Mouse (Mus musculus): ENCODE measurements around the gene Tgm2. TPM values are rescaled to one million over a fixed set of nuclear protein-coding genes. Genes with fewer than 3 reads are reported as not detected.
A peak's percentile ranks its signal among the peaks of the same experiment; 100 is the strongest.

Tgm2 gene
- polyA plus RNA-seq, 1 experiment from 2014 or later, result 40.8 TPM

DNA sequence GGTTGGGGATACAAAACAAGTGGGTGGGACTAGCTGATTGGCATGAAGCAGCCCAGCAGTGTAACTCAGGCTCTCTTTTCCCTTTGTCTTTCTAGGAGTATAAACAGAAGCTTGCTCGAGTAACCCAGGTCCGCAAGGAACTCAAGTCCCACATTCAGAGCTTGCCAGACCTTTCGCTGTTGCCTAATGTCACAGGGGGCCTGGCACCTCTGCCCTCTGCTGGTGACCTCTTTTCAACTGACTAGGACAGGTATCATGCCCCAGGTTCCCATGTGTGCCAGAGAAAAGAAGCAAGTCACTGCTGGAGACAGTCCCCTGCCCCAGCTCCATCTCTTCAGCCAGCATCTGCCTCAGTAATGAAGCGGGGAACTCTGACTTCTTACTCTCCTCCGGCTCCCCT lies 71.4 kb downstream of the Tgm2 start:
- DNase-seq, result no peak
- Histone ChIP-seq H3K4me3 (ENCODE audit: low read depth, low read length) (no peak overlapping the region), H3K27me3 (ENCODE audit: insufficient read depth, low read length) (no peaks in the 10 kb centered on the region), H3K4me2 (no peak overlapping the region), H3K36me3 (ENCODE audit: insufficient read depth) (peaks cover 79% of the 10 kb centered on the region), H3K9ac (no peak overlapping the region), H3K9me3 (ENCODE audit: low read depth, low read length) (no peaks in the 10 kb centered on the region), H3K4me1 (ENCODE audit: insufficient read depth) (no peaks in the 10 kb centered on the region), H3K27ac (ENCODE audit: low read depth) (no peak overlapping the region)
- ATAC-seq (ENCODE audit: insufficient read depth), result no peak
- WGBS, result 85% methylated on average over 5 of the region's 5 CpGs
- no peak for TF ChIP-seq CTCF (IDR thresholded peaks at IDR 0.05; ENCODE audit: low read depth)

GRCm38 (mm10) chr2:158071633-158071995 lies 74.6 kb downstream of the Tgm2 start:
- no peak overlapping the region for H3K4me2 ChIP-seq
- no peak for ATAC-seq (ENCODE audit: insufficient read depth)
- no peak for DNase-seq
- no peaks in the 10 kb centered on the region for H3K27me3 ChIP-seq (ENCODE audit: insufficient read depth, low read length)
- H3K4me1 ChIP-seq (ENCODE audit: insufficient read depth), result no peaks in the 10 kb centered on the region
- no peak overlapping the region for H3K4me3 ChIP-seq (ENCODE audit: low read depth, low read length)
- WGBS, result 84% methylated on average over 5 of the region's 5 CpGs
- H3K36me3 ChIP-seq (ENCODE audit: insufficient read depth), result peaks cover 83% of the 10 kb centered on the region
- no peak overlapping the region for H3K9ac ChIP-seq
- TF ChIP-seq CTCF (IDR thresholded peaks at IDR 0.05; ENCODE audit: low read depth), result no peak
- H3K27ac ChIP-seq (ENCODE audit: low read depth), result no peak overlapping the region
- H3K9me3 ChIP-seq (ENCODE audit: low read depth, low read length), result no peaks in the 10 kb centered on the region

- no peaks in the 10 kb centered on the region for H3K4me1 ChIP-seq (ENCODE audit: insufficient read depth)
- no peak overlapping the region for H3K4me3 ChIP-seq (ENCODE audit: low read depth, low read length)
- TF ChIP-seq CTCF (IDR thresholded peaks at IDR 0.05; ENCODE audit: low read depth), result no peak
- ATAC-seq (ENCODE audit: insufficient read depth) (no peak), DNase-seq (peak; percentile 37)
- no peak overlapping the region for H3K9ac ChIP-seq
- no peaks in the 10 kb centered on the region for H3K27me3 ChIP-seq (ENCODE audit: insufficient read depth, low read length)
- no peak overlapping the region for H3K27ac ChIP-seq (ENCODE audit: low read depth)
- 61% methylated on average over 3 of the region's 3 CpGs for WGBS
- H3K36me3 ChIP-seq (ENCODE audit: insufficient read depth), result peaks cover 81% of the 10 kb centered on the region
- H3K4me2 ChIP-seq, result no peak overlapping the region
- no peaks in the 10 kb centered on the region for H3K9me3 ChIP-seq (ENCODE audit: low read depth, low read length)
Observed at GRCm38 (mm10) chr2:158070885-158071632, 75.2 kb downstream of the Tgm2 start.

DNA sequence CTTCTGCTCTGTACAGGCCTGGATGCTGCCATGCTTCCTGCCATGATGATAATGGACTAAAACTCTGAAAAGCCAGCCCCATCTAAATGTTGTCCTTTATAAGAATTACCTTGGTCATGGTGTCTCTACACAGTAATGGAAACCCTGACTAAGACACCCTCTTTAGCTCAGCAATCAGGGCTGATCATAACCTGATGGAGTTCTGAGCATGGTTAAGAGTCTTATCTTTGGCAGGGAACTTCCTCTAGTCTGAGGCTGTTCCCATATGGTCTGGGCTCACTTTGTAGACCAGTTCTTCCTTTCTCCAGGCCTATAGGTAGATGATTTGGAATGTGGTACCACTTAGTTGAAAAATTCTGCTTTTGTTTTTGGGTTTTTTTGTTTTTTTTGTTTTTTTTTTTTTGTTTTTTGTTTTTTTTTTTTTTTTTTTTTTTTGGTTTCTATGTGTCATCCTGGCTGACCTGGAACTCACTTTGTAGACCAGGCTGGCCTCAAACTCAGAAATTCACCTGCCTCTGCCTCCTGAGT lies 77.7 kb downstream of the Tgm2 start:
- H3K27me3 ChIP-seq (ENCODE audit: insufficient read depth, low read length), result no peaks in the 10 kb centered on the region
- peaks cover 75% of the 10 kb centered on the region for H3K36me3 ChIP-seq (ENCODE audit: insufficient read depth)
- no peak overlapping the region for H3K4me3 ChIP-seq (ENCODE audit: low read depth, low read length)
- H3K9ac ChIP-seq, result no peak overlapping the region
- DNase-seq, result no peak
- ATAC-seq (ENCODE audit: insufficient read depth), result no peak
- no peak for TF ChIP-seq CTCF (IDR thresholded peaks at IDR 0.05; ENCODE audit: low read depth)
- H3K9me3 ChIP-seq (ENCODE audit: low read depth, low read length), result no peaks in the 10 kb centered on the region
- no peak overlapping the region for H3K4me2 ChIP-seq
- H3K27ac ChIP-seq (ENCODE audit: low read depth), result no peak overlapping the region
- H3K4me1 ChIP-seq (ENCODE audit: insufficient read depth), result no peaks in the 10 kb centered on the region

DNA sequence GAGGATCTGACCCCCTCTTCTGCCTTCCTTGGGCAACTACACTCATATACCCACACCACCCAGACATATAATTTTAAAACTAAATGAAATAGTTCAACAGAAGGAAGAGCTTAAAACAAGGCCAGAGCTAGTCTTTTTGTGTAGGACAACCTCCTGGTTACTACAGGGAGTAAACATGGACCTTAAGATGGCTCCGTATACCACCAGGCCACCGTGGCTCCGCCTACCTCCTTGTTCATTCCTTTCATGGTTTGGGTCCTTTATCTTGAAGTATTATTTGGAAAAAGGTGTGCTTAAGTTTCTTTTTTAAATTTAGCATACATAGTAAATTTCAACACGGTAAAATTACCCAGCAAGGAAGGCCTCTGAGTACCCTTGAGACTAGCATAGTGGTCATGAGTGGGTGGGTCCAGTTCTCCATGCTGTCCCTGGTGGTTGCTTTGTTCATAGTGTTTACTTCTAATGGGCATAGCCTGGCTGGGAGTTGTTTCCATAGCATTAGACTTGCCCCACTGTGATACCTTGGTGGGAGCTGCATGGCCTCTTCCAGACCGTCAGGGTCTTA lies 78.9 kb downstream of the Tgm2 start:
- Histone ChIP-seq H3K36me3 (ENCODE audit: insufficient read depth) (peaks cover 74% of the 10 kb centered on the region), H3K27ac (ENCODE audit: low read depth) (no peak overlapping the region), H3K9ac (no peak overlapping the region), H3K4me1 (ENCODE audit: insufficient read depth) (no peaks in the 10 kb centered on the region), H3K27me3 (ENCODE audit: insufficient read depth, low read length) (no peaks in the 10 kb centered on the region), H3K9me3 (ENCODE audit: low read depth, low read length) (no peaks in the 10 kb centered on the region), H3K4me2 (no peak overlapping the region), H3K4me3 (ENCODE audit: low read depth, low read length) (no peak overlapping the region)
- DNase-seq, result no peak
- ATAC-seq (ENCODE audit: insufficient read depth), result no peak
- WGBS, result 91% methylated on average over 5 of the region's 5 CpGs
- peak; percentile 7; the same call in 1 of the 2 replicates for TF ChIP-seq CTCF (IDR thresholded peaks at IDR 0.05; ENCODE audit: low read depth)

DNA sequence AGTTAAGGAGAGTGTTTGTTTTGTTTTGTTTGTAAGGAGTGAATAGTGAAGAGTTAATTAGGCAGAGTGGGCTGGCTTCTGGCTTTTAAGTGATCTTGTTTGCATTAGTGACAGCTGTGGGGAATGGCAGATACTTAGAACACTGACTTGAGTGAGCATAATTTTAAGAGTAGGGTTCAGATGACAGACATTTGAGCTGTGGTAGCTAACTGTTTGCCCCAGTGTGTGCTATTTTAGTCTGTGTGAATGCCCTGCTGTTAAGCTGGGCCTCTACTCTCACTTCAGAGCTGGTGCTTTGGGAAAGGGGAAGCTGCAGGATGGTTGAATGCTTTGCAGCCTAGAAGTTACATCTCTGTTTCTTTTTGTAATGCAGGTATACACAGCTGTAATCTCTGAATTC lies 79.8 kb downstream of the Tgm2 start:
- peaks cover 74% of the 10 kb centered on the region for H3K36me3 ChIP-seq (ENCODE audit: insufficient read depth)
- H3K27me3 ChIP-seq (ENCODE audit: insufficient read depth, low read length), result no peaks in the 10 kb centered on the region
- no peak overlapping the region for H3K27ac ChIP-seq (ENCODE audit: low read depth)
- no peak overlapping the region for H3K4me3 ChIP-seq (ENCODE audit: low read depth, low read length)
- DNase-seq (no peak), ATAC-seq (ENCODE audit: insufficient read depth) (no peak)
- no peak for TF ChIP-seq CTCF (IDR thresholded peaks at IDR 0.05; ENCODE audit: low read depth)
- no peaks in the 10 kb centered on the region for H3K4me1 ChIP-seq (ENCODE audit: insufficient read depth)
- H3K9me3 ChIP-seq (ENCODE audit: low read depth, low read length), result no peaks in the 10 kb centered on the region
- no peak overlapping the region for H3K4me2 ChIP-seq
- no peak overlapping the region for H3K9ac ChIP-seq

Other genes with a start within 250 kb of the Tgm2 start
- not detected in 2 replicates for gene Vstm2l, start 231.8 kb downstream of the Tgm2 start, polyA plus RNA-seq (2014; fragmentation: Nextera tagmentation; extraction: Ambion mirVana)
- gene Tti1, start 118.0 kb downstream of the Tgm2 start, polyA plus RNA-seq (2014; fragmentation: Nextera tagmentation; extraction: Ambion mirVana), result 25.9 and 27.3 TPM in 2 replicates
- 48.8 and 50.9 TPM in 2 replicates for gene Rprd1b, start 117.9 kb downstream of the Tgm2 start, polyA plus RNA-seq (2014; fragmentation: Nextera tagmentation; extraction: Ambion mirVana)
- gene D630003M21Rik, start 82.8 kb upstream of the Tgm2 start, polyA plus RNA-seq (2014; fragmentation: Nextera tagmentation; extraction: Ambion mirVana), result 6.4 and 9.1 TPM in 2 replicates
- gene Bpi, start 111.7 kb upstream of the Tgm2 start, polyA plus RNA-seq (2014; fragmentation: Nextera tagmentation; extraction: Ambion mirVana), result not detected in 2 replicates
- 8.3 and 9.9 TPM in 2 replicates for gene Lbp, start 160.1 kb upstream of the Tgm2 start, polyA plus RNA-seq (2014; fragmentation: Nextera tagmentation; extraction: Ambion mirVana)
- 0.96 and 1.7 TPM in 2 replicates for gene Snhg11, start 229.2 kb upstream of the Tgm2 start, polyA plus RNA-seq (2014; fragmentation: Nextera tagmentation; extraction: Ambion mirVana)

Measured in lung, embryonic 14.5 days (tissue).